Mouse (Mus musculus) cerebellum, adult 2 months (tissue): ENCODE results near the gene Plekha6.

Experiments
- CTCF ChIP-seq: fragments of 200-500 bp; IDR thresholded peaks from 2 replicates; pipeline ENCODE4 v1.5.1; 2011; ENCODE audit warnings: low read depth, mild to moderate bottlenecking, control low read depth, low read length, moderate library complexity, borderline replicate concordance; ENCODE audit not compliant: insufficient read depth
- POLR2A ChIP-seq: fragments of 200-500 bp; IDR thresholded peaks from 2 replicates; pipeline ENCODE4 v1.6.1; 2011; ENCODE audit warnings: low read length, control low read depth, borderline replicate concordance; ENCODE audit not compliant: insufficient read depth

GRCm38 (mm10) chr1:133165111-133165510 lies 1.1 kb downstream of the Plekha6 start:
- TF ChIP-seq CTCF = no peak
- TF ChIP-seq POLR2A = no peak
